16 mouse cellular contexts compared by ENCODE assay signal in the genomic region with DNA sequence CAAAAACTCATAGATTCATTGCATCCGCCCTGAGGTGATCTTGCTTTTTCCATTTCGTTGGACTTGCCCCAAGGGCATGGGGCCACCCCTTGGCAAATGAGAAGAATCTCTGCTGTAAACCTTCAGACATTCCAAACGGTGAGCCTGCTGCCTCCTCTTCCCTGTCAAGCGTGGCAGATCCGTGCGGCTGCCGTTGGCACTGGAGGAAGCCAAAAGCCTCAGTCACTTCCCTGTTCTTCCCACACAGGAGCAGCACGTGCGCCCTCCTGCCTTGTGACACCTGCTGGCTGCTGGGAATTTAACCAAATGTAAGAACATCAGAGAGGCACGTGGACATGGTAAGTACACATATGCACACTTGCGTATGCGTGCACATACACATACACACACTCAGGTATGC. TPM values are rescaled to one million over a fixed set of nuclear protein-coding genes. Genes with fewer than 3 reads are reported as not detected.
A peak's percentile ranks its signal among the peaks of the same experiment; 100 is the strongest.
DNase-seq lines count a peak whose midpoint lies in the region; ATAC-seq lines count a peak whose summit lies in the region.
"Had no signal": no experiment of that assay in that cellular context is flagged by ENCODE, and none has a peak within 500 bp of the region (broad histone marks: within the 10 kb centered on the region; RNA-seq: fewer than 3 reads in every experiment).

No protein-coding gene starts in this region.

- H3K4me1 ChIP-seq in limb, embryonic 10.5 days: peaks cover 13% of the 10 kb centered on the region
- peaks cover 19% of the 10 kb centered on the region for H3K4me1 ChIP-seq in forebrain, embryonic 12.5 days
- H3K4me1 ChIP-seq: liver, embryonic 15.5 days; stomach, embryonic 15.5 days had no signal

- H3K9ac ChIP-seq in forebrain, embryonic 12.5 days: no peak overlapping the region
- H3K9ac ChIP-seq: embryonic facial prominence, embryonic 13.5 days; liver, embryonic 15.5 days; stomach, embryonic 15.5 days had no signal

- H3K4me2 ChIP-seq in forebrain, embryonic 12.5 days: no peak overlapping the region
- H3K4me2 ChIP-seq: embryonic facial prominence, embryonic 13.5 days; liver, embryonic 15.5 days; stomach, embryonic 15.5 days had no signal

- no peaks in the 10 kb centered on the region for H3K9me3 ChIP-seq in limb, embryonic 10.5 days (replicated peaks)
- H3K9me3 ChIP-seq in forebrain, embryonic 12.5 days: no peaks in the 10 kb centered on the region
- H3K9me3 ChIP-seq: embryonic facial prominence, embryonic 13.5 days; liver, embryonic 15.5 days; stomach, embryonic 15.5 days had no signal

- peak; percentile 65 for ATAC-seq in cerebellum, adult (ENCODE audit: insufficient number of reproducible peaks, low FRiP score, low TSS enrichment)
- no peak for ATAC-seq in forebrain, embryonic 12.5 days (ENCODE audit: low FRiP score)
- ATAC-seq: forebrain, embryonic 14.5 days; hindbrain, embryonic 16.5 days; Patski had no signal

- no peak overlapping the region for H3K4me3 ChIP-seq in limb, embryonic 10.5 days
- no peak overlapping the region for H3K4me3 ChIP-seq in forebrain, embryonic 12.5 days (replicated peaks)
- H3K4me3 ChIP-seq: embryonic facial prominence, embryonic 13.5 days; liver, embryonic 15.5 days; stomach, embryonic 15.5 days had no signal

- H3K27me3 ChIP-seq in limb, embryonic 10.5 days (ENCODE audit: low read depth, poor library complexity, severe bottlenecking): peaks cover 12% of the 10 kb centered on the region; the same call in 1 of the 2 replicates
- H3K27me3 ChIP-seq in forebrain, embryonic 12.5 days: no peaks in the 10 kb centered on the region
- H3K27me3 ChIP-seq: embryonic facial prominence, embryonic 13.5 days; liver, embryonic 15.5 days; Patski; stomach, embryonic 15.5 days had no signal

- DNase-seq in cerebellum, adult 11 months: no peak
- DNase-seq in layer of hippocampus, adult 9-11 months: peak; percentile 45
- no peak for DNase-seq in layer of hippocampus, adult 8-10 months (ENCODE audit: low spot score in 2 of 2)
- DNase-seq in cerebellum, postnatal 25 days: peak; percentile 67 to 71
- peak; percentile 48 for DNase-seq in right cerebral cortex, postnatal 14 days
- no peak for DNase-seq in limb, embryonic 10.5 days (ENCODE audit: low spot score)
- DNase-seq: thymus, postnatal 36 days had no signal

- WGBS in limb, embryonic 10.5 days: 90% methylated on average over 12 of the region's 12 CpGs
- WGBS in forebrain, embryonic 12.5 days: 94% methylated on average over 12 of the region's 12 CpGs

- H3K36me3 ChIP-seq in limb, embryonic 10.5 days: no peaks in the 10 kb centered on the region
- H3K36me3 ChIP-seq in forebrain, embryonic 12.5 days (replicated peaks): peaks cover 54% of the 10 kb centered on the region
- H3K36me3 ChIP-seq: embryonic facial prominence, embryonic 13.5 days; liver, embryonic 15.5 days; stomach, embryonic 15.5 days had no signal

- no peak overlapping the region for H3K27ac ChIP-seq in limb, embryonic 10.5 days
- no peak overlapping the region for H3K27ac ChIP-seq in forebrain, embryonic 12.5 days
- H3K27ac ChIP-seq: embryonic facial prominence, embryonic 13.5 days; liver, embryonic 15.5 days; stomach, embryonic 15.5 days had no signal

RNA-seq across cellular contexts. Expression of gene Rassf2, which starts 34.3 kb away (rescaled TPM):
- total RNA-seq in layer of hippocampus, adult 8-10 months (2022): 10 to 100 TPM; 50.1 to 62.3 (median 53.7) TPM
- polyA plus RNA-seq in limb, embryonic 10.5 days (2016; fragmentation: Nextera tagmentation; extraction: Ambion mirVana): 5.5 and 5.9 TPM in 2 replicates
- polyA plus RNA-seq in forebrain, embryonic 12.5 days (2016; fragmentation: Nextera tagmentation; extraction: Ambion mirVana): 27.8 and 34.1 TPM in 2 replicates

RNA-seq across cellular contexts. Expression of gene Prnd, which starts 45.1 kb away (rescaled TPM):
- total RNA-seq in layer of hippocampus, adult 8-10 months (2022): under 1 TPM in 2 of 4 experiments, not detected in 2; 0.13 to 0.19 TPM
- 11.0 and 13.7 TPM in 2 replicates for polyA plus RNA-seq in limb, embryonic 10.5 days (2016; fragmentation: Nextera tagmentation; extraction: Ambion mirVana)
- polyA plus RNA-seq in forebrain, embryonic 12.5 days (2016; fragmentation: Nextera tagmentation; extraction: Ambion mirVana): 7.0 and 7.3 TPM in 2 replicates
- total RNA-seq: megakaryocyte, adult 5-6 weeks had no signal

Comparison
In these comparisons a context has a peak if more than half of its experiments do, and no peak if none do; other contexts are left out.
1. DNase-seq: peak in layer of hippocampus, adult 9-11 months (single experiment), cerebellum, postnatal 25 days (2 of 2) and right cerebral cortex, postnatal 14 days (single experiment); none in cerebellum, adult 11 months (single experiment), layer of hippocampus, adult 8-10 months (0 of 2) and limb, embryonic 10.5 days (single experiment).